Mouse (Mus musculus) E14TG2a.4 (cell line): ENCODE results near the gene Gm20388.

Experiments used
- CTCF ChIP-seq: conservative IDR thresholded peaks from 2 replicates; pipeline ENCODE4 v1.5.1; 2014; ENCODE audit warnings: low read length
- POU5F1 ChIP-seq: IDR thresholded peaks from 2 replicates; pipeline ENCODE4 v1.6.1; 2014; ENCODE audit warnings: low read length, borderline replicate concordance

DNA sequence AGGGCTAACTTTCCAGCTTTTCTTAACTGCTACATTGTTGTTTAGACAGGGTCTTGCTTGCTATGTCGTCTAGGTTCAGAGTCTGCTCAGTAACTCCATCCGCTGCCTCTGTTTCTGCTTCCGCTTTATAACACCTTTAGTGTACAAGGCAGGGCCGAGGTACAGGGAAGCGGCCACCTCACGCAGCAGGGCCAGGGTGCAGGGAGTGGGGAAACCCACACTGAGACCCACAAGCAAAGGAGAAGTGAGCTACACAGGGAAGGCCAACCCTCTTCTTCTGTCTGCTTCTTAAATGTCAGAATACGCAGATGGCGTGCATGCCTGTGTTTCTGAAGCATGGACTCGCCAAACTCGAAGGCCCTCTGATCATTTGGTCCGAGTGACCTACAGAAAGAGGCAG is 568.1 kb downstream of the Gm20388 start:
- TF ChIP-seq CTCF (no peak), POU5F1 (no peak)
